Mouse (Mus musculus) forebrain, embryonic 12.5 days (tissue): ENCODE measurements around the gene Kdm6b. TPM values are rescaled to one million over a fixed set of nuclear protein-coding genes. Genes with fewer than 3 reads are reported as not detected.

Source experiments
- ATAC-seq: fragments of 200-750 bp; cut with Nextera tagmentation; 2 replicates; pipeline ENCODE4 v1.8.0; 2017; ENCODE audit warnings: moderate TSS enrichment; ENCODE audit not compliant: low FRiP score
- H3K27ac ChIP-seq: fragments of 300-500 bp; sonication (generic); 2 replicates; pipeline ENCODE4 v1.5.1; 2016; ENCODE audit warnings: mild to moderate bottlenecking
- H3K27me3 ChIP-seq: fragments of 300-500 bp; sonication (generic); 2 replicates; pipeline ENCODE4 v1.6.1; 2016; ENCODE audit warnings: mild to moderate bottlenecking
- H3K36me3 ChIP-seq: fragments of 300-500 bp; sonication (generic); replicated peaks from 2 replicates; pipeline ENCODE4 v1.6.1; 2016; ENCODE audit warnings: mild to moderate bottlenecking
- H3K4me1 ChIP-seq: fragments of 300-500 bp; sonication (generic); 2 replicates; pipeline ENCODE4 v1.6.1; 2016
- H3K4me2 ChIP-seq: fragments of 300-500 bp; sonication (generic); 2 replicates; pipeline ENCODE4 v1.6.1; 2016; ENCODE audit warnings: mild to moderate bottlenecking, moderate library complexity
- H3K4me3 ChIP-seq: fragments of 300-500 bp; sonication (generic); replicated peaks from 2 replicates; pipeline ENCODE4 v1.5.1; 2016; ENCODE audit warnings: mild to moderate bottlenecking
- H3K9ac ChIP-seq: fragments of 300-500 bp; sonication (generic); 2 replicates; pipeline ENCODE4 v1.6.1; 2016; ENCODE audit warnings: mild to moderate bottlenecking
- H3K9me3 ChIP-seq: fragments of 300-500 bp; sonication (generic); 2 replicates; pipeline ENCODE4 v1.6.1; 2016
- WGBS: fragments of 180-500 bp; shearing (Covaris S2); methylation state at CpG from one replicate; pipeline ENCODE4 v1.1.7; 2016; 5-methylcytosine and 5-hydroxymethylcytosine counted together
- polyA plus RNA-seq: library from polyadenylated mRNA; unstranded; fragments of >200 nt; fragmentation: Nextera tagmentation; extraction: Ambion mirVana; gene quantifications from 2 replicates; pipeline ENCODE4 v1.2.1, GENCODE M21; 2016

Kdm6b gene
- polyA plus RNA-seq, 1 experiment from 2014 or later: 50.8 TPM

GRCm38 (mm10) chr11:69372056-69372779, 41.3 kb downstream of the Kdm6b start:
- ATAC-seq: no peak
- Histone ChIP-seq H3K27me3 (no peaks in the 10 kb centered on the region), H3K4me3 (peak overlapping the region; percentile 8; the same call in 1 of the 2 replicates), H3K4me2 (peak overlapping the region; percentile 36), H3K9ac (peak overlapping the region; percentile 45; the same call in 1 of the 2 replicates), H3K4me1 (peaks cover 42% of the 10 kb centered on the region), H3K27ac (peak overlapping the region; percentile 78), H3K36me3 (peaks cover 21% of the 10 kb centered on the region), H3K9me3 (no peaks in the 10 kb centered on the region)
- 63% methylated on average over 12 of the region's 12 CpGs for WGBS

- ATAC-seq: no peak
- 40% methylated on average over 12 of the region's 12 CpGs for WGBS
- Histone ChIP-seq H3K4me3 (peak overlapping the region; percentile 8), H3K4me2 (peak overlapping the region; percentile 36), H3K36me3 (peaks cover 21% of the 10 kb centered on the region), H3K9ac (peak overlapping the region; percentile 45), H3K9me3 (no peaks in the 10 kb centered on the region), H3K27me3 (no peaks in the 10 kb centered on the region), H3K4me1 (peaks cover 42% of the 10 kb centered on the region), H3K27ac (peak overlapping the region; percentile 78)
These were observed 41.9 kb downstream of the Kdm6b start for GRCm38 (mm10) chr11:69371601-69372000.

GRCm38 (mm10) chr11:69370817-69371215, 42.7 kb downstream of the Kdm6b start:
- Histone ChIP-seq H3K4me1 (peaks cover 47% of the 10 kb centered on the region), H3K4me3 (no peak overlapping the region), H3K4me2 (peak overlapping the region; percentile 36), H3K27ac (peak overlapping the region; percentile 78), H3K27me3 (no peaks in the 10 kb centered on the region), H3K36me3 (peaks cover 19% of the 10 kb centered on the region), H3K9me3 (no peaks in the 10 kb centered on the region), H3K9ac (peak overlapping the region; percentile 45)
- no peak for ATAC-seq
- 17% methylated on average over 9 of the region's 9 CpGs for WGBS

GRCm38 (mm10) chr11:69369990-69370816, 43.3 kb downstream of the Kdm6b start:
- H3K27ac ChIP-seq: peak overlapping the region; percentile 100
- H3K27me3 ChIP-seq: no peaks in the 10 kb centered on the region
- ATAC-seq: no peak
- peak overlapping the region; percentile 100 for H3K9ac ChIP-seq
- H3K4me1 ChIP-seq: peaks cover 53% of the 10 kb centered on the region
- H3K36me3 ChIP-seq: peaks cover 16% of the 10 kb centered on the region
- H3K9me3 ChIP-seq: no peaks in the 10 kb centered on the region
- H3K4me3 ChIP-seq: peak overlapping the region; percentile 99
- H3K4me2 ChIP-seq: peak overlapping the region; percentile 78
- WGBS: 25% methylated on average over 2 of the region's 2 CpGs

- Histone ChIP-seq H3K27ac (peak within 1 kb of the TSS; percentile 100), H3K4me3 (peak within 1 kb of the TSS; percentile 99), H3K9ac (peak within 1 kb of the TSS; percentile 100), H3K27me3 (no peaks in the 10 kb centered on the region), H3K9me3 (no peaks in the 10 kb centered on the region), H3K4me2 (peak within 1 kb of the TSS; percentile 78), H3K36me3 (peaks cover 16% of the 10 kb centered on the region), H3K4me1 (peaks cover 61% of the 10 kb centered on the region)
- no peak for ATAC-seq
- WGBS: 2% methylated on average over 15 of the region's 34 CpGs
These were observed 44.1 kb downstream of the Kdm6b start, which contains the start of gene Chd3 for GRCm38 (mm10) chr11:69369215-69369989. Gene Chd3 (minus strand): TSS chr11:69369406.

GRCm38 (mm10) chr11:69368356-69369214, 44.9 kb downstream of the Kdm6b start:
- under 1% methylated on average over 61 of the region's 106 CpGs for WGBS
- Histone ChIP-seq H3K27me3 (no peaks in the 10 kb centered on the region), H3K4me2 (peak overlapping the region; percentile 78), H3K9ac (peak overlapping the region; percentile 100), H3K4me3 (peak overlapping the region; percentile 99), H3K9me3 (no peaks in the 10 kb centered on the region), H3K4me1 (peaks cover 61% of the 10 kb centered on the region), H3K27ac (peak overlapping the region; percentile 100), H3K36me3 (peaks cover 15% of the 10 kb centered on the region)
- ATAC-seq: peak; percentile 30

- Histone ChIP-seq H3K4me3 (peak overlapping the region; percentile 99), H3K27me3 (no peaks in the 10 kb centered on the region), H3K27ac (peak overlapping the region; percentile 100), H3K4me1 (peaks cover 62% of the 10 kb centered on the region), H3K9ac (peak overlapping the region; percentile 100), H3K36me3 (peaks cover 15% of the 10 kb centered on the region), H3K9me3 (no peaks in the 10 kb centered on the region), H3K4me2 (peak overlapping the region; percentile 78)
- WGBS: under 1% methylated on average over 22 of the region's 22 CpGs
- peak; percentile 1; the same call in 1 of the 2 replicates for ATAC-seq
These were observed 45.7 kb downstream of the Kdm6b start for GRCm38 (mm10) chr11:69367616-69368355.

- Histone ChIP-seq H3K4me3 (peak overlapping the region; percentile 99), H3K9me3 (no peaks in the 10 kb centered on the region), H3K4me2 (peak overlapping the region; percentile 78), H3K4me1 (peaks cover 61% of the 10 kb centered on the region), H3K36me3 (peaks cover 18% of the 10 kb centered on the region), H3K9ac (peak overlapping the region; percentile 100), H3K27ac (peak overlapping the region; percentile 100), H3K27me3 (no peaks in the 10 kb centered on the region)
- WGBS: 0% methylated on average over 22 of the region's 22 CpGs
- no peak for ATAC-seq
These were observed 46.4 kb downstream of the Kdm6b start for GRCm38 (mm10) chr11:69366855-69367615.

GRCm38 (mm10) chr11:69366157-69366854, 47.2 kb downstream of the Kdm6b start:
- Histone ChIP-seq H3K4me2 (peak overlapping the region; percentile 78), H3K27ac (peak overlapping the region; percentile 100), H3K4me3 (peak overlapping the region; percentile 99), H3K4me1 (peaks cover 57% of the 10 kb centered on the region), H3K9ac (peak overlapping the region; percentile 100), H3K9me3 (no peaks in the 10 kb centered on the region), H3K36me3 (peaks cover 25% of the 10 kb centered on the region), H3K27me3 (no peaks in the 10 kb centered on the region)
- under 1% methylated on average over 26 of the region's 26 CpGs for WGBS
- peak; percentile 85 for ATAC-seq

- Histone ChIP-seq H3K9me3 (no peaks in the 10 kb centered on the region), H3K9ac (peak overlapping the region; percentile 66), H3K36me3 (peaks cover 31% of the 10 kb centered on the region), H3K4me1 (peaks cover 51% of the 10 kb centered on the region), H3K4me2 (peak overlapping the region; percentile 78), H3K27me3 (no peaks in the 10 kb centered on the region), H3K4me3 (peak overlapping the region; percentile 99), H3K27ac (peak overlapping the region; percentile 100)
- 24% methylated on average over 6 of the region's 6 CpGs for WGBS
- ATAC-seq: peak; percentile 2; the same call in 1 of the 2 replicates
These were observed 47.8 kb downstream of the Kdm6b start for GRCm38 (mm10) chr11:69365722-69366121.
